Mouse (Mus musculus) lung, embryonic 15.5 days (tissue): ENCODE results near the gene Epb41. TPM values are rescaled to one million over a fixed set of nuclear protein-coding genes. Genes with fewer than 3 reads are reported as not detected.

Experiments
- ATAC-seq: fragments of 200-750 bp; cut with Nextera tagmentation; 2 replicates; pipeline ENCODE4 v1.8.0; 2017; ENCODE audit warnings: moderate number of reproducible peaks, borderline replicate concordance; ENCODE audit not compliant: low FRiP score, low TSS enrichment; ENCODE audit errors: extremely low read depth
- H3K27ac ChIP-seq: fragments of 300-500 bp; sonication (generic); 2 replicates; pipeline ENCODE4 v1.5.1; 2015; ENCODE audit warnings: moderate library complexity, mild to moderate bottlenecking, inconsistent platforms
- H3K27me3 ChIP-seq: fragments of 300-500 bp; sonication (generic); 2 replicates; pipeline ENCODE4 v1.6.1; 2015; ENCODE audit warnings: inconsistent platforms
- H3K36me3 ChIP-seq: fragments of 300-500 bp; sonication (generic); 2 replicates; pipeline ENCODE4 v1.6.1; 2015; ENCODE audit warnings: inconsistent platforms
- H3K4me1 ChIP-seq: fragments of 300-500 bp; sonication (generic); 2 replicates; pipeline ENCODE4 v1.6.1; 2015; ENCODE audit warnings: inconsistent platforms
- H3K4me2 ChIP-seq: fragments of 300-500 bp; sonication (generic); 2 replicates; pipeline ENCODE4 v1.6.1; 2015; ENCODE audit warnings: inconsistent platforms, mild to moderate bottlenecking, moderate library complexity
- H3K4me3 ChIP-seq: fragments of 300-500 bp; sonication (generic); 2 replicates; pipeline ENCODE4 v1.5.1; 2015; ENCODE audit warnings: mild to moderate bottlenecking, inconsistent platforms
- H3K9ac ChIP-seq: fragments of 300-500 bp; sonication (generic); 2 replicates; pipeline ENCODE4 v1.6.1; 2015; ENCODE audit warnings: inconsistent platforms
- H3K9me3 ChIP-seq: fragments of 300-500 bp; sonication (generic); 2 replicates; pipeline ENCODE4 v1.6.1; 2016; ENCODE audit warnings: inconsistent platforms
- WGBS: fragments of 180-500 bp; shearing (Covaris S2); methylation state at CpG from one replicate; pipeline ENCODE4 v1.1.7; 2015; 5-methylcytosine and 5-hydroxymethylcytosine counted together
- polyA plus RNA-seq: library from polyadenylated mRNA; unstranded; fragments of >200 nt; fragmentation: Nextera tagmentation; extraction: Ambion mirVana; gene quantifications from 2 replicates; pipeline ENCODE4 v1.2.1, GENCODE M21; 2015

Epb41 gene
- polyA plus RNA-seq, 1 experiment from 2014 or later = 65.0 TPM

DNA sequence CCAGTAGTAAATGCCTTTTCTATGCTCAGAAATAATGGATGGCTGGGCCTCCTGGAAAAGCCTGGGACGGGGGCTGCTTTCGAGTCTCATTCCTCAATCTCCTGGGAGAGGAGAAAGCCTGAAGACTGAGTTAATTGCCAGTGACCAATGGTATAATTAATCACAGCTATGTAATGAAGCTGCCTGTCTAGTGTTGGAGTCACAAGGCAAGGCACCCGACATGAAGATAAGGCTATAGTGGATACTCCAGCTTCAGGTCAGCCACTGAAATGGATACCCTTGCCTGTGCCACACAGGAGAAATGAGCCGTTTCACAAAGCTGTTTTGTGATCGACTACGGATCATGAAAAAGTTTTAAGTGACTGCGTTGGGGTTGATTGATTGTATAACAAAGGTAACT is 37.1 kb downstream of the Epb41 start:
- Histone ChIP-seq H3K4me1 (peaks cover 10% of the 10 kb centered on the region; the same call in 1 of the 2 replicates), H3K27me3 (no peaks in the 10 kb centered on the region), H3K9me3 (no peaks in the 10 kb centered on the region), H3K4me2 (no peak overlapping the region), H3K9ac (no peak overlapping the region), H3K4me3 (no peak overlapping the region), H3K27ac (no peak overlapping the region), H3K36me3 (no peaks in the 10 kb centered on the region)
- ATAC-seq = no peak
- 45% methylated on average over 7 of the region's 7 CpGs for WGBS

DNA sequence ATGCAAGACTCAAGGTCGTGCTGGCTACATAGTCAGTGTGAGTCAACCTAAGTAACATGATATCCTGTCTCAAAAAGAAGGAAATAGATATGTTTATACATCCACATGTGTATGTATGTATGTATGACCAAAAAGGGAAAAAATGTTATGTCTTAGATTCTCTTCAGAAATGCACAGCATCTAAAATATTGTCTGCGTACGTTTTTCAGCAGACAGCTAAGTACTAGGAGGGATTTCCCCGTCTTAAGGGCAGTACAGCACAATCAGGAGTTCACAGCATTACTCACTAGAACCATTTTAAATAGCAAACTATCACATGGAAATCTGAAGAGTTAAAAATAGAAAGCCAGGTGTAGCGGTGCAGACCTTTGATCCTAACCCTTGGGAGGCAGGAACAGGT is 38.0 kb downstream of the Epb41 start:
- Histone ChIP-seq H3K9me3 (no peaks in the 10 kb centered on the region), H3K27ac (no peak overlapping the region), H3K36me3 (no peaks in the 10 kb centered on the region), H3K4me3 (no peak overlapping the region), H3K4me2 (no peak overlapping the region), H3K9ac (no peak overlapping the region), H3K4me1 (peaks cover 8% of the 10 kb centered on the region; the same call in 1 of the 2 replicates), H3K27me3 (no peaks in the 10 kb centered on the region)
- 62% methylated on average over 5 of the region's 5 CpGs for WGBS
- no peak for ATAC-seq

DNA sequence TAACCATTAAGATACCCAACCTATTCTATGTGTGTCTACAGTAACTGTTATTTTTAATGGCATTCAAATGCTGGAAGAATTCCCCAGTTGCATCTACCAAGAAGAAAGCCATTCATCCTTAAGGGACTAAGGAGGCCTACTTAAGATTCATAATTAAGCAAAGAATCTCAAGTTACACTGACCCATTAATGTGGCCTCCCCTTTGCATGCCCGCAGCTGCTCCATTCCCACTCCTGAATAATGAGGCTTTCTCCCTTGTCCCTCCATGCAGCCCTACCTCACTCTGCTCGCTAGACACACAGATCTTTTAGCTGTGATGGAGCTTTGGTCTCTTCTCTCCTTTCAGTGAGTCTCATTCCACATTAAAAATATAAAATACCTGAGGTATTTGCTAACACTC is 40.9 kb downstream of the Epb41 start:
- ATAC-seq = no peak
- Histone ChIP-seq H3K9me3 (no peaks in the 10 kb centered on the region), H3K36me3 (no peaks in the 10 kb centered on the region), H3K9ac (no peak overlapping the region), H3K4me2 (no peak overlapping the region), H3K27me3 (no peaks in the 10 kb centered on the region), H3K27ac (no peak overlapping the region), H3K4me3 (no peak overlapping the region), H3K4me1 (peaks cover 7% of the 10 kb centered on the region)
- WGBS = 52% methylated on average over 2 of the region's 2 CpGs

DNA sequence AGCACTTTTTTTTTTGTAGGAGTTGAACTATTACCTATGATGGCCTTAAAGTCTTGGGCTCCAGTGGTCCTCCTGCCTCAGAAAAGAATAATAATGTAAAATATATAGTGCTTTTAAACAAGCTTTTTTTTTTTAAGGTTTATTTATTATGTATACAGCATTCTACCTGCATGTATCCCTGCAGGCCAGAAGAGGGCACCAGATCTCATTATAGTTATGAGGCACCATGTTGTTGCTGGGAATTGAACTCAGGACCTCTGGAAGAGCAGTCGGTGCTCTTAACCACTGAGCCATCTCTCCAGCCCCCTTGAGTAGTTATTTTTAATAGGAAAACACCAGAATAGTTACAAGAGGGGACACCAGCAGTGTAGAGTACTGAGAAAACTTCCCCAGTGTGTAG is 41.9 kb downstream of the Epb41 start:
- peaks cover 7% of the 10 kb centered on the region for H3K4me1 ChIP-seq
- no peak overlapping the region for H3K27ac ChIP-seq
- no peak overlapping the region for H3K4me2 ChIP-seq
- no peaks in the 10 kb centered on the region for H3K9me3 ChIP-seq
- no peak for ATAC-seq
- H3K27me3 ChIP-seq = no peaks in the 10 kb centered on the region
- H3K9ac ChIP-seq = no peak overlapping the region
- WGBS = 71% methylated on average over 1 of the region's 1 CpGs
- H3K4me3 ChIP-seq = no peak overlapping the region
- no peaks in the 10 kb centered on the region for H3K36me3 ChIP-seq

DNA sequence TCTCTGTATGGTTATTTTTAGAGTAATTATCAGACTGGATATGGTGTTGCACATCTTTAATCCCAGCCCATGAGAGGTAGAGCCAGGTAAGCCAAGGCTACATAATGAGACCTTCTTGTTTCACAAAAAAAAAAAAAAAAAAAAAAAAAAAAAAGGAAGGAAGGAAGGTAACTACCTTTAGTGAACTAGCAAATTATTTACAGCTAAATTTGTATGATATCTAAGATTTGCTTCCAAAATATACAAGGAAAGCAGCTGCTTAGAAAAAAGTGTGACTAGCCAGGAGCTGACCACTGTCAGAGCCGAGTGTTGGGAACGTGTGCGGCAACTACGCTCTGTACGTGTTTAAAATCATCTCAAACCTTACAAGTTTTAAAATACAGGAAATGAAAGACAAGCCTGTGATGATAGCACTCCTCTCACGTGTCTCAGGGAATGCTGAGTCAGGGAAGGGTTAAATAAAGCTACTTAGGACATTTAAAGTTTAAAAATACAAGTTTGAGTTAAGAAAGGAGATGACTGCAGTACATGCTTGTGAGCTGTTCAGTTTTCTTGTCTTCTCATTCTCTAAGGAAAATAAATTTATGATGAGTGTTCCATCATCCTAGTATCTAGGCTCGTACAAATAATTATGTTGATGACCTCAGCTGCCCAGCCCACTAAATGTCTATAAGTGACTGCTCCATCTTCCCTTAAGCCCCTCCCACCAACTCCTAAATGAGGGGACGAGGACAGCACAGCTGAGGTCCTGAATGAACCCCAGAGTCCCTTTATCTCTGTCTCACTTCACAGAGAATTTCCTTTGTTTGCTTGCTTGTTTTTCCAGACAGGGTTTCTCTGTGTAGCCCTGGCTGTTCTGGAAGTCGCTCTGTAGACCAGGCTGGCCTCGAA is 45.0 kb downstream of the Epb41 start:
- Histone ChIP-seq H3K4me3 (no peak overlapping the region), H3K9ac (no peak overlapping the region), H3K4me2 (no peak overlapping the region), H3K4me1 (peaks cover 12% of the 10 kb centered on the region), H3K27me3 (no peaks in the 10 kb centered on the region), H3K27ac (no peak overlapping the region), H3K36me3 (no peaks in the 10 kb centered on the region), H3K9me3 (no peaks in the 10 kb centered on the region)
- no peak for ATAC-seq
- WGBS = 36% methylated on average over 10 of the region's 10 CpGs

DNA sequence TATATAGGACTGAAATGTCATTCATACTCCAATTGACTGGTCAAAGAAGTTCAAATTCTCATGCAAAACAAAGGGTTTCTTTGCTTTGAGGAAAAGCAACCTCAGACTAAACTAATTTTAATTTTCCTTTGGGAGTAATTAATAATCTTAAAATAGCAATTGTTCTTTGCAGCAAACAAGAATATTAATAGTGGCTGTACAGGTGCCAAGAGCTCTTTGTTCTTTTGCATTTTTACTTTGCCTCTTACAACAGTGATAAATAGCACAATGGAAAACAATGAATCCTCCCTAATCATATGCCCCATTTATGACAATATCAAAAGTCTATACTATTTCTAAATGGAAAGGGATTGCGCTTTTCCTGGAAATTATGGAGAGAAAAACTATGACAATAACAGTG is 47.3 kb downstream of the Epb41 start:
- Histone ChIP-seq H3K4me3 (no peak overlapping the region), H3K4me2 (no peak overlapping the region), H3K36me3 (no peaks in the 10 kb centered on the region), H3K27ac (no peak overlapping the region), H3K27me3 (no peaks in the 10 kb centered on the region), H3K9ac (no peak overlapping the region), H3K4me1 (peaks cover 12% of the 10 kb centered on the region), H3K9me3 (no peaks in the 10 kb centered on the region)
- WGBS = 88% methylated on average over 1 of the region's 1 CpGs
- ATAC-seq = no peak

DNA sequence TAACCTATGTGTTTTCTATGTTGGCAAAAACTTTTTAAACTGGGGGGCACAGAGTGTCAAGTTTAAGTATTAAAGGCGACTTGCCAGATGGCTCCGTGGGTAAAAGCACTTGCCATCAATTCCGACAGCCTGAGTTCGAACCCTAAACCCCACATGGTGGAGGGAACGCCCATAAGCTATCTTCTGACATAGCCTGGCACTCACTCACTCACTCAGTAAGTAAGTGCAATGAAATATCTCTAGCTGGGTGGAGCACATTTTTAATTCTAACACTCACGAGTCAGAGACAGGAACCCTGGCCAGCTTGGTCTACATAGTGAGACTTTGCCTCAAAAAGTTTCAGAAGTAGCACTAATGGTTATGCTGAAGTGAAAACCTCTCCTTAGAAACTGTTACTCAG is 48.0 kb downstream of the Epb41 start:
- Histone ChIP-seq H3K4me3 (no peak overlapping the region), H3K36me3 (no peaks in the 10 kb centered on the region), H3K27ac (no peak overlapping the region), H3K9ac (no peak overlapping the region), H3K4me2 (no peak overlapping the region), H3K9me3 (no peaks in the 10 kb centered on the region), H3K4me1 (peaks cover 12% of the 10 kb centered on the region), H3K27me3 (no peaks in the 10 kb centered on the region)
- no peak for ATAC-seq
- 61% methylated on average over 6 of the region's 6 CpGs for WGBS

DNA sequence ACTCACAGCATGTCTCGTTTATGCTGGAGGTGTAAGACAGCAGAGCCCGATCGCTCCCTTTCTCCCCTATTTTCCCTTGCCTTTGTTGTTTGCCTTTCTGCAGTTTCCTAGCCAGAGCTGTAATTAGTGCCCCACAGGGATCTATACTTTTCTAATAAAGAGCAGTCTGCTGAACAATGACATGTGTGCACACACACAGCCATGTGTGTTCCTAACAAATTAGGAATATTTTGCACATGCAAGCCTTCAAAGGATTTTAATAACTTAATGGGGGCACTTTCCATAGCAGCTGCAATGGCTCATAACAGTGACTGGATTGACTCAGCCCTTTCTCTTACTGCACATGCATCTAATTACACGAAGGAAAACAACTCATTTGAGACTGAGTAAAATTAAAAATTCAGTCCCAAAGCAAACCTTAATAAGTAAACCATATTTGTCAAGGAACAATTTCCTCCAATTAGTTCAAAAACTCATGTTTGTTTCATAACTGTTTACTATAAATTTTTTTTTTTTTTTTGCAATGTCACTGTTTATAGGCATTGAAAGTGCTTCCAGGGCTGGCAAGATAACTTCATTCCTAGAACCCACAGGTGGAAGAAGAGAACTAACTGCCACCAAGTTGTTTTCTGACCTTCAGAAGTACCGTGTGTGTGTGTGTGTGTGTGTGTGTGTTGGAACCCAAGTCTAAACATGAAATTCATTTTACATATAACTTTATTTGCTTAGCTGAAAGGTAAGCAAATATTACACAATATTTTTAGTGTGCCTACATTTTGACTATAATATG is 49.2 kb downstream of the Epb41 start:
- no peak for ATAC-seq
- no peaks in the 10 kb centered on the region for H3K27me3 ChIP-seq
- 32% methylated on average over 5 of the region's 5 CpGs for WGBS

DNA sequence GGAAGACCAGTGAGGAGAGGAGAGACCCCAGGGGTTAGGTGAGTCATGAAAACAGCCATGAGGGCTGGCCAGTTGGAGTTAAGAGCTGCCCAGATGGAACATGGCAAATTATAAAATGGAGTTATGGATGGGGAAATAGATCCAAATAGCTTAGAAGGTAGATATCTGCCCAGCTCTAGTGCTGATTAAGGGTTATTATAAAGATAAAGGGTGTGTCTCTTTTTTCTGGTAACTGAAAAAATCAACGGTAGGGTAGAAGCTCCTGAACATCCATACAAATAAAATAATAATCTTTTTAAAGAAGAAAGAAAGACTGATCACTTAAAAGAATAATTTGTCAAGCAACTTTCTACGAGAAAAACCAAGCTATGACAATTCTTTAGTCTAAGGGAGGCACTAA is 49.9 kb downstream of the Epb41 start:
- peaks cover 8% of the 10 kb centered on the region for H3K4me1 ChIP-seq
- no peak overlapping the region for H3K4me3 ChIP-seq
- no peaks in the 10 kb centered on the region for H3K9me3 ChIP-seq
- no peak overlapping the region for H3K4me2 ChIP-seq
- no peak overlapping the region for H3K9ac ChIP-seq
- ATAC-seq = no peak
- no peaks in the 10 kb centered on the region for H3K27me3 ChIP-seq
- H3K27ac ChIP-seq = no peak overlapping the region
- H3K36me3 ChIP-seq = no peaks in the 10 kb centered on the region
- WGBS = 45% methylated on average over 2 of the region's 2 CpGs

More for the DNA sequence above, 49.2 kb downstream of the Epb41 start:
- Histone ChIP-seq H3K27ac (no peak overlapping the region), H3K4me1 (peaks cover 12% of the 10 kb centered on the region), H3K9ac (no peak overlapping the region), H3K36me3 (no peaks in the 10 kb centered on the region), H3K4me3 (no peak overlapping the region), H3K4me2 (no peak overlapping the region), H3K9me3 (no peaks in the 10 kb centered on the region)

DNA sequence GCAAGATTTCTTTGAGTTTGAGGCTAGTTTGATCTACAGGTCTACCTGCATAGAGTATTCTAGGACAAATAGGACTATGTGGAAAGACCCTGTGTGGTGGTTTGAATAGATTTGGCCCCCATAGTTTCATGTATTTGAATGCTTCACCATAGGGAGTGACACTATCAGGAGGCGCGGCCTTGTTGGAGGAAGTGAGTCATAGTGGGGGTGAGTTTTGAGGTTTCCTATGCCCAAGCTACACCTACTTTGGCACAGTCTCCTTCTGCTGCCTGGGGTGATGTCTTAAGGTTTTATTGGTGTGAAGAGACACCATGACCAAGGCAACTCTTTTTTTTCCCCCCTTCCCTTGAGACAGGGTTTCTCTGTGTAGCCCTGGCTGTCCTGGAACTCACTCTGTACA is 51.3 kb downstream of the Epb41 start:
- no peak overlapping the region for H3K4me2 ChIP-seq
- WGBS = 96% methylated on average over 2 of the region's 2 CpGs
- H3K4me3 ChIP-seq = no peak overlapping the region
- no peaks in the 10 kb centered on the region for H3K27me3 ChIP-seq
- H3K36me3 ChIP-seq = no peaks in the 10 kb centered on the region
- no peak overlapping the region for H3K27ac ChIP-seq
- peaks cover 5% of the 10 kb centered on the region; the same call in 1 of the 2 replicates for H3K4me1 ChIP-seq
- no peak for ATAC-seq
- H3K9me3 ChIP-seq = no peaks in the 10 kb centered on the region
- no peak overlapping the region for H3K9ac ChIP-seq

DNA sequence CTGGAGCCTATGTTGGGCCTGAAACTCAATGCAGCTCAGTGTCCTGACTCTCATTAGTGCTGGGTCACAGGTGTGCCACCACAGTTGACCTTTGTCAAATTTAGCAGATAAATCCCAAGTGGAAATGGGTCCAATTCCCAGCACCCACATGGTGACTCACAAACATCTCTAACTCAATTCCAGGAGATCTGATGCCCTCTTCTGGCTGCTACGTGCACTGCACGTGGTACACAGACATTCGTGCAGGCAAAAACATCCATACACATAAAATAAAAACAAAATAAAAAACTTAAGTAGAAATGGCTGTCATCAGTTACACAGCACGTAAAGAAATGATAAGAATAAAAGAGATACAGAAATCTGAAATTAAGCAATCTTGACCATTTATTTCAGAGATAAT is 52.5 kb downstream of the Epb41 start:
- peaks cover 5% of the 10 kb centered on the region; the same call in 1 of the 2 replicates for H3K4me1 ChIP-seq
- ATAC-seq = no peak
- WGBS = 93% methylated on average over 4 of the region's 4 CpGs
- H3K36me3 ChIP-seq = no peaks in the 10 kb centered on the region
- H3K27me3 ChIP-seq = no peaks in the 10 kb centered on the region
- no peaks in the 10 kb centered on the region for H3K9me3 ChIP-seq
- no peak overlapping the region for H3K27ac ChIP-seq
- H3K9ac ChIP-seq = no peak overlapping the region
- no peak overlapping the region for H3K4me3 ChIP-seq
- no peak overlapping the region for H3K4me2 ChIP-seq

DNA sequence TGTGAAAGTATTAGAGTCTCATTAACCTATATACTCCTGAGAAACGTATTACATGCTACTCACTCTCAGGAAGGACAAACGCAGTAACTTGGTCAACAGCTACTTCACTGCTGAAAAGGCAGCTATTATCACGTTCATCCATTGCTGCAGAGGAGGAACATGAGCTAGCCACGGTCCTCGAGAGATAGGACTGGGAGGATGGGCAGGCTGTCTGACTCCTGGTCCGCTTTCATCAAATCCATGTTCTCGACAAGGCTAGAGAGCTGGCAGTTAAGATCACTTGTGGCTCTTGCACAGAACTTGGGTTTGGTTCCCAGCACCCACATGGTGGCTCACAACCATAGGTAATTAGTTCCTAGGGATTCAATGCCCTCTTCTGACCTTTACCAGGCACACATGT is 53.2 kb downstream of the Epb41 start:
- H3K36me3 ChIP-seq = no peaks in the 10 kb centered on the region
- H3K4me1 ChIP-seq = peaks cover 5% of the 10 kb centered on the region; the same call in 1 of the 2 replicates
- no peaks in the 10 kb centered on the region for H3K9me3 ChIP-seq
- H3K4me2 ChIP-seq = no peak overlapping the region
- WGBS = 80% methylated on average over 7 of the region's 7 CpGs
- H3K27me3 ChIP-seq = no peaks in the 10 kb centered on the region
- no peak overlapping the region for H3K27ac ChIP-seq
- H3K4me3 ChIP-seq = no peak overlapping the region
- no peak for ATAC-seq
- H3K9ac ChIP-seq = no peak overlapping the region
